ENCODE assay signal across 8 mouse cellular contexts in genomic region chr3:95650276-95651032, GRCm38 (mm10). TPM values are rescaled to one million over a fixed set of nuclear protein-coding genes. Genes with fewer than 3 reads are reported as not detected.
DNase-seq lines count a peak whose midpoint lies in the region; ATAC-seq lines count a peak whose summit lies in the region.

No protein-coding gene starts in this region.

- no peak overlapping the region for H3K4me3 ChIP-seq in limb, embryonic 13.5 days
- no peak overlapping the region for H3K4me3 ChIP-seq in limb, embryonic 10.5 days
- H3K4me3 ChIP-seq in brown adipose tissue, adult 24 weeks (ENCODE audit: insufficient read depth, low read depth, low read length) = no peak overlapping the region

- no peak for ATAC-seq in limb, embryonic 13.5 days (ENCODE audit: low FRiP score, low read depth)
- peak; percentile 61 to 78 for ATAC-seq in hematopoietic stem cell, adult 5-6 weeks (replicated peaks in 1 of 2; ENCODE audit: insufficient read depth in 1 of 2, low FRiP score in 2 of 2, low TSS enrichment in 1 of 2, low read depth in 1 of 2, poor library complexity in 2 of 2, severe bottlenecking in 2 of 2)
- no peak for ATAC-seq in cerebellum, adult (ENCODE audit: insufficient number of reproducible peaks, low FRiP score, low TSS enrichment)

- no peak for DNase-seq in limb, embryonic 10.5 days (ENCODE audit: low spot score)
- DNase-seq in lung, postnatal 4 days = peak; percentile 61 to 71
- no peak for DNase-seq in thymus, postnatal 25 days
- no peak for DNase-seq in frontal cortex, postnatal 10 days (ENCODE audit: low spot score in 2 of 2)

- H3K27ac ChIP-seq in limb, embryonic 13.5 days = peak overlapping the region; percentile 29; the same call in 1 of the 2 replicates
- H3K27ac ChIP-seq in limb, embryonic 10.5 days = no peak overlapping the region
- H3K27ac ChIP-seq in brown adipose tissue, adult 24 weeks (replicated peaks; ENCODE audit: low read depth, low read length) = peak overlapping the region; percentile 99

- no peak overlapping the region for H3K4me2 ChIP-seq in limb, embryonic 13.5 days (replicated peaks)

- H3K9ac ChIP-seq in limb, embryonic 13.5 days = no peak overlapping the region

- 62% methylated on average over 6 of the region's 6 CpGs for WGBS in limb, embryonic 13.5 days
- 75% methylated on average over 6 of the region's 6 CpGs for WGBS in limb, embryonic 10.5 days

- H3K36me3 ChIP-seq in limb, embryonic 13.5 days = no peaks in the 10 kb centered on the region
- H3K36me3 ChIP-seq in limb, embryonic 10.5 days = no peaks in the 10 kb centered on the region

- peaks cover 15% of the 10 kb centered on the region for H3K4me1 ChIP-seq in limb, embryonic 13.5 days
- H3K4me1 ChIP-seq in limb, embryonic 10.5 days = peaks cover 22% of the 10 kb centered on the region
- peaks cover 31% of the 10 kb centered on the region for H3K4me1 ChIP-seq in brown adipose tissue, adult 24 weeks (ENCODE audit: control insufficient read depth, insufficient read depth, insufficient read length, low read length)

- H3K27me3 ChIP-seq in limb, embryonic 13.5 days = no peaks in the 10 kb centered on the region
- H3K27me3 ChIP-seq in limb, embryonic 10.5 days (ENCODE audit: low read depth, poor library complexity, severe bottlenecking) = no peaks in the 10 kb centered on the region

- no peaks in the 10 kb centered on the region for H3K9me3 ChIP-seq in limb, embryonic 13.5 days
- no peaks in the 10 kb centered on the region for H3K9me3 ChIP-seq in limb, embryonic 10.5 days (replicated peaks)

RNA-seq across cellular contexts. Expression of gene Mcl1, which starts 8.1 kb away (rescaled TPM):
- 42.3 and 43.4 TPM in 2 replicates for polyA plus RNA-seq in limb, embryonic 13.5 days (2015; fragmentation: Nextera tagmentation; extraction: Ambion mirVana)
- polyA plus RNA-seq in limb, embryonic 10.5 days (2016; fragmentation: Nextera tagmentation; extraction: Ambion mirVana) = 49.7 and 52.1 TPM in 2 replicates
- 56.1 and 61.6 TPM in 2 replicates for polyA plus RNA-seq in brown adipose tissue, adult 24 weeks (2012; ENCODE audit: insufficient read depth, insufficient read length, missing spikeins)
- total RNA-seq in hematopoietic stem cell, adult 5-6 weeks (2017) = 285 and 320 TPM in 2 replicates

RNA-seq across cellular contexts. Expression of gene Ensa, which starts 25.7 kb away (rescaled TPM):
- polyA plus RNA-seq in limb, embryonic 13.5 days (2015; fragmentation: Nextera tagmentation; extraction: Ambion mirVana) = 86.8 and 91.5 TPM in 2 replicates
- 74.6 and 88.2 TPM in 2 replicates for polyA plus RNA-seq in limb, embryonic 10.5 days (2016; fragmentation: Nextera tagmentation; extraction: Ambion mirVana)
- 38.4 and 51.4 TPM in 2 replicates for polyA plus RNA-seq in brown adipose tissue, adult 24 weeks (2012; ENCODE audit: insufficient read depth, insufficient read length, missing spikeins)
- total RNA-seq in hematopoietic stem cell, adult 5-6 weeks (2017) = 106 and 109 TPM in 2 replicates

RNA-seq across cellular contexts. Expression of gene Adamtsl4, which starts 37.3 kb away (rescaled TPM):
- polyA plus RNA-seq in limb, embryonic 13.5 days (2015; fragmentation: Nextera tagmentation; extraction: Ambion mirVana) = 2.7 and 4.1 TPM in 2 replicates
- 0.63 and 0.77 TPM in 2 replicates for polyA plus RNA-seq in limb, embryonic 10.5 days (2016; fragmentation: Nextera tagmentation; extraction: Ambion mirVana)
- polyA plus RNA-seq in brown adipose tissue, adult 24 weeks (2012; ENCODE audit: insufficient read depth, insufficient read length, missing spikeins) = 2.5 and 6.6 TPM in 2 replicates
- 0.13 TPM in 1 of 2 replicates, not detected in the other for total RNA-seq in hematopoietic stem cell, adult 5-6 weeks (2017)

Comparison
In these comparisons a context has a peak if more than half of its experiments do, and no peak if none do; other contexts are left out.
1. ATAC-seq: peak in hematopoietic stem cell, adult 5-6 weeks (2 of 2); none in limb, embryonic 13.5 days (single experiment) and cerebellum, adult (single experiment).
2. DNase-seq: peak in lung, postnatal 4 days (2 of 2); none in limb, embryonic 10.5 days (single experiment), thymus, postnatal 25 days (single experiment) and frontal cortex, postnatal 10 days (0 of 2).